In the genomic region with DNA sequence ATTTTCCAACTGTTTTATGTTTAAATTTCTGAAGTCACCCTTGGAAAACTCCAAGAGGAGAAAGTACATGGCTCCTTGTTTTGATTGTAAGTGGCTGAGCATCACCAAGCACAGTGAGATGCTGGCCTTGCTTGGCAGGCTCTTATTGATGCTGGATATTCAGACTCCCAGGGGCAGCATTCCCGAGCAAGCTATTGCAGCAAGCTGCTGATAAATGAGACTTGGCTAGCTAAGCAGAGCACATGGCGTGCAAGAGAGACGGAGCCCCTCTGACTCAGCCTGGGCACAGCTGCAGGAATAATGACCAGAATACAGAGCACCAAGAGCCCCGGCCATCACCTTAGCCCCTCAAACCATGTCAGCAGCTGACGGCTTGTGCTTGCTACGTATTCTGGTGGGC, we compare ENCODE assay signal across 9 mouse cellular contexts.
DNase-seq lines count a peak whose midpoint lies in the region; ATAC-seq and TF ChIP-seq lines count a peak whose summit lies in the region.
"Had no signal": no experiment of that assay in that cellular context is flagged by ENCODE, and none has a peak within 500 bp of the region (broad histone marks: within the 10 kb centered on the region; RNA-seq: fewer than 3 reads in every experiment).

No protein-coding gene starts in this region.

- H3K36me3 ChIP-seq in lung, embryonic 14.5 days (ENCODE audit: insufficient read depth) = no peaks in the 10 kb centered on the region
- no peaks in the 10 kb centered on the region for H3K36me3 ChIP-seq in hindbrain, embryonic 12.5 days
- H3K36me3 ChIP-seq in neural tube, embryonic 12.5 days = no peaks in the 10 kb centered on the region
- H3K36me3 ChIP-seq in stomach, postnatal 0 days (ENCODE audit: control insufficient read depth, insufficient read depth, low read length) = no peaks in the 10 kb centered on the region

- no peak for TF ChIP-seq CTCF in lung, embryonic 14.5 days (IDR thresholded peaks at IDR 0.05; ENCODE audit: low read depth)
- no peak for TF ChIP-seq CTCF in lung, adult 2 months (IDR thresholded peaks at IDR 0.05; ENCODE audit: insufficient read depth, low read length)
- TF ChIP-seq CTCF in stomach, postnatal 0 days (IDR thresholded peaks at IDR 0.05; ENCODE audit: low read depth) = no peak

- H3K9me3 ChIP-seq in lung, embryonic 14.5 days (ENCODE audit: low read depth, low read length) = no peaks in the 10 kb centered on the region
- H3K9me3 ChIP-seq in hindbrain, embryonic 12.5 days (replicated peaks) = no peaks in the 10 kb centered on the region
- H3K9me3 ChIP-seq in neural tube, embryonic 12.5 days = no peaks in the 10 kb centered on the region
- H3K9me3 ChIP-seq in stomach, postnatal 0 days (ENCODE audit: control insufficient read depth, low read length) = no peaks in the 10 kb centered on the region

- TF ChIP-seq EP300 in stomach, postnatal 0 days (optimal IDR thresholded peaks at IDR 0.05) = no peak

- H3K9ac ChIP-seq in lung, embryonic 14.5 days = no peak overlapping the region
- no peak overlapping the region for H3K9ac ChIP-seq in hindbrain, embryonic 12.5 days
- H3K9ac ChIP-seq in neural tube, embryonic 12.5 days = no peak overlapping the region
- H3K9ac ChIP-seq in stomach, postnatal 0 days (ENCODE audit: low read length) = no peak overlapping the region

- ATAC-seq in lung, embryonic 14.5 days (ENCODE audit: insufficient read depth) = peak; percentile 74
- peak; percentile 83 for ATAC-seq in hindbrain, embryonic 12.5 days (ENCODE audit: low FRiP score)
- ATAC-seq in neural tube, embryonic 12.5 days (ENCODE audit: low FRiP score, low read depth) = peak; percentile 88
- no peak for ATAC-seq in stomach, postnatal 0 days (ENCODE audit: low FRiP score, low TSS enrichment)

- DNase-seq in cerebellum, postnatal 10 days = peak; percentile 55 to 73
- no peak for DNase-seq in cerebellum, adult 11 months
- peak; percentile 76 for DNase-seq in lung, embryonic 14.5 days
- no peak for DNase-seq in lung, adult 2 months
- DNase-seq in frontal cortex, postnatal 14 days (ENCODE audit: low spot score in 2 of 2) = no peak
- no peak for DNase-seq in stomach, postnatal 0 days (ENCODE audit: low spot score)
- DNase-seq: cerebellum, adult 8-10 months had no signal

- no peak for TF ChIP-seq POLR2A in lung, adult 2 months (IDR thresholded peaks at IDR 0.05; ENCODE audit: borderline replicate concordance, extremely low read depth, low read depth, low read length)

- H3K27me3 ChIP-seq in lung, embryonic 14.5 days (ENCODE audit: insufficient read depth, low read length) = no peaks in the 10 kb centered on the region
- H3K27me3 ChIP-seq in hindbrain, embryonic 12.5 days = no peaks in the 10 kb centered on the region
- no peaks in the 10 kb centered on the region for H3K27me3 ChIP-seq in neural tube, embryonic 12.5 days (replicated peaks)
- no peaks in the 10 kb centered on the region for H3K27me3 ChIP-seq in stomach, postnatal 0 days (ENCODE audit: control insufficient read depth, insufficient read depth, low read length)

- no peaks in the 10 kb centered on the region for H3K4me1 ChIP-seq in lung, embryonic 14.5 days (ENCODE audit: insufficient read depth)
- H3K4me1 ChIP-seq in lung, adult 2 months (ENCODE audit: control insufficient read depth, insufficient read depth, low read length) = no peaks in the 10 kb centered on the region
- H3K4me1 ChIP-seq in hindbrain, embryonic 12.5 days = peaks cover 10% of the 10 kb centered on the region
- H3K4me1 ChIP-seq in neural tube, embryonic 12.5 days = 0 out of 2 replicates have a peak, but pooled peaks cover 3% of the 10 kb centered on the region
- H3K4me1 ChIP-seq in stomach, postnatal 0 days (replicated peaks; ENCODE audit: control insufficient read depth, insufficient read depth) = no peaks in the 10 kb centered on the region

- WGBS in lung, embryonic 14.5 days = 27% methylated on average over 6 of the region's 6 CpGs
- WGBS in lung, adult 2 months = 56% methylated on average over 6 of the region's 6 CpGs
- WGBS in hindbrain, embryonic 12.5 days = 30% methylated on average over 6 of the region's 6 CpGs
- WGBS in neural tube, embryonic 12.5 days = 33% methylated on average over 6 of the region's 6 CpGs
- WGBS in stomach, postnatal 0 days = 38% methylated on average over 6 of the region's 6 CpGs

- no peak overlapping the region for H3K27ac ChIP-seq in lung, embryonic 14.5 days (ENCODE audit: low read depth)
- peak overlapping the region; percentile 52 for H3K27ac ChIP-seq in hindbrain, embryonic 12.5 days
- no peak overlapping the region for H3K27ac ChIP-seq in neural tube, embryonic 12.5 days
- H3K27ac ChIP-seq in stomach, postnatal 0 days (replicated peaks) = no peak overlapping the region

- H3K4me3 ChIP-seq in lung, embryonic 14.5 days (ENCODE audit: low read depth, low read length) = no peak overlapping the region
- no peak overlapping the region for H3K4me3 ChIP-seq in lung, adult 2 months (replicated peaks; ENCODE audit: extremely low read depth, low read depth, low read length)
- no peak overlapping the region for H3K4me3 ChIP-seq in hindbrain, embryonic 12.5 days
- no peak overlapping the region for H3K4me3 ChIP-seq in neural tube, embryonic 12.5 days
- no peak overlapping the region for H3K4me3 ChIP-seq in stomach, postnatal 0 days (ENCODE audit: low read depth, low read length)

- H3K4me2 ChIP-seq in lung, embryonic 14.5 days = no peak overlapping the region
- H3K4me2 ChIP-seq in hindbrain, embryonic 12.5 days (replicated peaks) = no peak overlapping the region
- H3K4me2 ChIP-seq in neural tube, embryonic 12.5 days (replicated peaks) = no peak overlapping the region
- no peak overlapping the region for H3K4me2 ChIP-seq in stomach, postnatal 0 days (replicated peaks; ENCODE audit: low read depth)

Comparison
In these comparisons a context has a peak if more than half of its experiments do, and no peak if none do; other contexts are left out.
1. DNase-seq: peak in cerebellum, postnatal 10 days (2 of 2) and lung, embryonic 14.5 days (single experiment); none in cerebellum, adult 11 months (single experiment), lung, adult 2 months (single experiment), frontal cortex, postnatal 14 days (0 of 2) and stomach, postnatal 0 days (single experiment).